Mouse (Mus musculus): ENCODE results near the gene Ngdn. TPM values are rescaled to one million over a fixed set of nuclear protein-coding genes. Genes with fewer than 3 reads are reported as not detected.
A peak's percentile ranks its signal among the peaks of the same experiment; 100 is the strongest.

Ngdn gene
- polyA plus RNA-seq, 1 experiment = 49.9 TPM

DNA sequence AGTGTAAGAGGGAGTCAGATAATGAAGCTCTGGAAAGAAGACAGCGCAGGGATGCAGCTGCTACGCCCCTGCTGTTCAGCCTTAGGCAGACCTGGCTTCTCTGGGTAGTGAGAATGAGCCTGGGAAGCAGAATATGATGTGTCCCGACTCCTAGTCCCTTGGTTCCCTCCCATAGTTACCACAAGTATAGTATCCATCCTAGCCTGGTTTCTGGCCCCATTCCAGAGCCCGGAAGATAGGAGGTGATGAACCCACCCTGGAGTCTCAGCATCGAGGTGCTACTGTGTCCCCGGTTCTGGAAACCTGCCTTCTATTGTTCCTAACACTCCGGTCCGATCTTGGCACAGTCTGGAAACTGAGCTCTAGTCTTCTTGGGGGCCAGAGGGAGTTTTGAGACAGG is 6.8 kb upstream of the Ngdn start:
- H3K4me3 ChIP-seq (replicated peaks; ENCODE audit: control insufficient read depth, low read depth, low read length) = no peak overlapping the region
- no peak overlapping the region for H3K27ac ChIP-seq (ENCODE audit: control insufficient read depth, insufficient read depth, low read depth, low read length, poor library complexity)
- TF ChIP-seq CTCF (IDR thresholded peaks at IDR 0.05; ENCODE audit: control insufficient read depth, insufficient read depth, low read length) = no peak
- TF ChIP-seq POLR2A (IDR thresholded peaks at IDR 0.05; ENCODE audit: borderline replicate concordance, control insufficient read depth, low read depth, low read length) = no peak
- WGBS = 76% methylated on average over 8 of the region's 8 CpGs
- H3K4me1 ChIP-seq (ENCODE audit: control insufficient read depth, insufficient read depth, low read length) = no peaks in the 10 kb centered on the region; the same call in 1 of the 2 replicates

DNA sequence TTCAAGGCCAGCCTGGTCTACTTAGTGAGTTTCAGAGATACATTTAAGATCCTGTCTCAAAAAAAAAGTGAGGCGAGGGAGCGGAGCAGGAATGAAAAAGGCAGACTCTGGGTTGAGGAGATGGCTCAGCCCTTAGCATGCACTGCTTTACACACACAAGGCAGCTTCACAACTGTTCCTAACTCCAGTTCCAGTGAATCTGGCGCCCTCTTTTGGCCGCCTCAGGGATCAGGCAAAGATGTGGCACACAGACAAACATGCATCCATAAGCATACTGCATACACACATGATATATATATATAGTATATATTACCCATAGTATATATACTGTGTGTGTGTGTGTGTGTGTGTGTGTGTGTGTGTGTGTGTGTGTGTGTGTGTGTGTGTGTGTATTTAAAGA is 4.1 kb upstream of the Ngdn start:
- no peak overlapping the region for H3K27ac ChIP-seq (ENCODE audit: control insufficient read depth, insufficient read depth, low read depth, low read length, poor library complexity)
- TF ChIP-seq CTCF (IDR thresholded peaks at IDR 0.05; ENCODE audit: control insufficient read depth, insufficient read depth, low read length) (peak; percentile 23; the same call in 1 of the 2 replicates), POLR2A (IDR thresholded peaks at IDR 0.05; ENCODE audit: borderline replicate concordance, control insufficient read depth, low read depth, low read length) (no peak)
- H3K4me1 ChIP-seq (ENCODE audit: control insufficient read depth, insufficient read depth, low read length) = no peaks in the 10 kb centered on the region; the same call in none of the 2 replicates
- WGBS = 73% methylated on average over 4 of the region's 4 CpGs
- no peak overlapping the region for H3K4me3 ChIP-seq (replicated peaks; ENCODE audit: control insufficient read depth, low read depth, low read length)

DNA sequence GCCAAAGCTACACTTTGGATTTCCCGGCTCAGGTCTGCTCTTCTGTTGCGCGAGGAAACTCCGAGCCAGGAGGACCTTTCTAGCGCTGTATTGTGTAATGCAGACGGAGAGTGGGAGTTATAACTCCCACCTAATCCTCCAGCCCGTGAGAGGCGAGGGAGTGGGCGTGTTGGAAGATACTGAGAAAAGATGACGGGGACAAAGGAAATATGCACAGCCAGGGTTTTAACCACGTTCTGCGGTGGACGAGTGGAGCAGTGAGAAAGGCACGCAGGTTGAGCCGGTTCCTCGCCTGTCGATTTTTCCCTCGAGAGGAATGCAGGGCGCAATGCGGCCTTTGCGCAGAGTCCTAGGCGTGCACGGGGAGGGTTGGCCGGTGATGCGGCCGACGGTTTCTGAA is 663 bp upstream of the Ngdn start:
- no peaks in the 10 kb centered on the region; the same call in none of the 2 replicates for H3K4me1 ChIP-seq (ENCODE audit: control insufficient read depth, insufficient read depth, low read length)
- TF ChIP-seq CTCF (IDR thresholded peaks at IDR 0.05; ENCODE audit: control insufficient read depth, insufficient read depth, low read length) (no peak), POLR2A (IDR thresholded peaks at IDR 0.05; ENCODE audit: borderline replicate concordance, control insufficient read depth, low read depth, low read length) (no peak)
- H3K4me3 ChIP-seq (replicated peaks; ENCODE audit: control insufficient read depth, low read depth, low read length) = peak overlapping the region; percentile 83
- under 1% methylated on average over 27 of the region's 27 CpGs for WGBS
- H3K27ac ChIP-seq (ENCODE audit: control insufficient read depth, insufficient read depth, low read depth, low read length, poor library complexity) = peak overlapping the region; percentile 78

DNA sequence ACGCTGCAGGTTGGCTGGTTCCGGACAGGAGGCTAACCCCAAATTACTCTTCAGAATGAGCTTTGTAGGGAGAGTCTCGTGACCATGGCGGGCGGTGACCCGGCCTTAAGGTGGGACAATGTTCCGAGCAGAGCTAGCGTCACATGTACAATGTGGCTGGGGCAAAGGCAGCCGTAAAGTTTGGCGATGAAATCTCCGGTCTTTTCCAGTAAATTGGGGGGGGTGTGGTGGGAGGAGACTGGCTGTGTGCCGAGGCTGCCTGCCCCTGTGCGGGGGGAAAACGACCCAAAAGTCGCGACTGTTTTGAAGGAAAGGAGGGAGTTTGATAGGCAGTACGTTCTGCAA is 485 bp downstream of the Ngdn start:
- TF ChIP-seq CTCF (IDR thresholded peaks at IDR 0.05; ENCODE audit: control insufficient read depth, insufficient read depth, low read length) = no peak
- no peak for TF ChIP-seq POLR2A (IDR thresholded peaks at IDR 0.05; ENCODE audit: borderline replicate concordance, control insufficient read depth, low read depth, low read length)

DNA sequence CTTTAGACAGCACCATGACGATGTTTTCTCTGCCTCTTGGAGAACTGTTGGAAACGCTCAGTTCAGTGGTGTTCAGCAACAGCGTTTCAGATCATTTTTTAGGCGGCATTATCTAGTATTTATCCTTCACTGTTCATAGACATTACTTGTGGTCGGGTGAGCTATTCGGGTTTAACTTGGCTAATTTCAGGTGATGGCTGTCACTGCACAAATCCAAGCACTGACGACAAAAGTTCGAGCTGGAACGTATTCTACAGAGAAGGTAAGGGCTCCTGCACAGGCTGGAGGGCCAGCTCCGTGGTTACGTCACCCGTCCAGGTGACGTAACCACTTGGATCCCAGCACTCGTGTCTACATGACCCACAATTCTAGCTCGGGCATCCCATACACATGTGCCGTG is 1.6 kb downstream of the Ngdn start:
- TF ChIP-seq CTCF (IDR thresholded peaks at IDR 0.05; ENCODE audit: control insufficient read depth, insufficient read depth, low read length) (no peak), POLR2A (IDR thresholded peaks at IDR 0.05; ENCODE audit: borderline replicate concordance, control insufficient read depth, low read depth, low read length) (no peak)
- H3K27ac ChIP-seq (ENCODE audit: control insufficient read depth, insufficient read depth, low read depth, low read length, poor library complexity) = no peak overlapping the region
- 74% methylated on average over 16 of the region's 16 CpGs for WGBS
- no peaks in the 10 kb centered on the region; the same call in none of the 2 replicates for H3K4me1 ChIP-seq (ENCODE audit: control insufficient read depth, insufficient read depth, low read length)
- no peak overlapping the region for H3K4me3 ChIP-seq (replicated peaks; ENCODE audit: control insufficient read depth, low read depth, low read length)

More for the DNA sequence above, 485 bp downstream of the Ngdn start:
- peak overlapping the region; percentile 51 for H3K27ac ChIP-seq (ENCODE audit: control insufficient read depth, insufficient read depth, low read depth, low read length, poor library complexity)
- H3K4me3 ChIP-seq (replicated peaks; ENCODE audit: control insufficient read depth, low read depth, low read length) = peak overlapping the region; percentile 96
- no peaks in the 10 kb centered on the region; the same call in none of the 2 replicates for H3K4me1 ChIP-seq (ENCODE audit: control insufficient read depth, insufficient read depth, low read length)
- WGBS = under 1% methylated on average over 17 of the region's 17 CpGs

DNA sequence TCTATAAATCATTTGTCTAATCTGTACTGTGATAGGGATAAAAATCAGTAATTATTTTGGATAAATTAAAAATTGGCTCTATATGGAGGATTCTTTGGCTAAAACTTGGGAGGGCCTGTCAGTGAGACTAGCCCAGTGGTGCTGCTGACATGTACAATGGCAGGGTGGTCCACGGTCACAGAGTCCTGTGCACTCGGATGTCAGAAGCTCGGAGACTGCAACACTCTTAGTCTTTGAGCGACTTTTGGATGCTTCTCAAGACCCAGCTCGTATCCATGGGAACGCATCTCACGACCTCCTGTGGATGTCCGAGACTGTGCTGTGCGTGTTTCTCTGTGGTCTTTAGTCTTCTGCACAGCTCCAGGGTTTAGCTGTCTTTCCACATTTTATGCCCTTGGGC is 5.1 kb downstream of the Ngdn start:
- Histone ChIP-seq H3K4me1 (ENCODE audit: control insufficient read depth, insufficient read depth, low read length) (no peaks in the 10 kb centered on the region), H3K27ac (ENCODE audit: control insufficient read depth, insufficient read depth, low read depth, low read length, poor library complexity) (no peak overlapping the region), H3K4me3 (replicated peaks; ENCODE audit: control insufficient read depth, low read depth, low read length) (no peak overlapping the region)
- no peak for TF ChIP-seq CTCF (IDR thresholded peaks at IDR 0.05; ENCODE audit: control insufficient read depth, insufficient read depth, low read length)
- TF ChIP-seq POLR2A (IDR thresholded peaks at IDR 0.05; ENCODE audit: borderline replicate concordance, control insufficient read depth, low read depth, low read length) = no peak
- 92% methylated on average over 9 of the region's 9 CpGs for WGBS

DNA sequence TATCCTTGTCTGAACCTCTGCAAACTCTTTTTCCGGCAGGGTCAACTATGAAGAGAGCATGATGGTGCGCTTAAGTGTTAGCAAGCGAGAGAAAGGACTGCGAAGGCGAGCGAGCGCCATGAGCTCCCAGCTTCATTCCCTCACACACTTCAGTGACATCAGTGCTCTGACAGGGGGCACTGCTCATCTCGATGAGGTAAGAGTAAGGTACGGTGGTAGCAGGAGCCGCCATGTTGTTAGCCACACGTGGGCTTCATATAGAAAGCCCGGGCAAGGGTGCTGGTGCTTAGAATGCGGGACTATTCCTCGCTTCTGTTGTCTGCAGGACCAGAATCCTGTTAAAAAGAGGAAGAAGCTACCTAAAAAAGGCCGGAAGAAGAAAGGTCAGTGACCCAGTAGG is 7.8 kb downstream of the Ngdn start:
- TF ChIP-seq POLR2A (IDR thresholded peaks at IDR 0.05; ENCODE audit: borderline replicate concordance, control insufficient read depth, low read depth, low read length) = no peak
- TF ChIP-seq CTCF (IDR thresholded peaks at IDR 0.05; ENCODE audit: control insufficient read depth, insufficient read depth, low read length) = no peak
- no peak overlapping the region for H3K4me3 ChIP-seq (replicated peaks; ENCODE audit: control insufficient read depth, low read depth, low read length)
- no peaks in the 10 kb centered on the region for H3K4me1 ChIP-seq (ENCODE audit: control insufficient read depth, insufficient read depth, low read length)
- 89% methylated on average over 15 of the region's 15 CpGs for WGBS
- H3K27ac ChIP-seq (ENCODE audit: control insufficient read depth, insufficient read depth, low read depth, low read length, poor library complexity) = no peak overlapping the region

DNA sequence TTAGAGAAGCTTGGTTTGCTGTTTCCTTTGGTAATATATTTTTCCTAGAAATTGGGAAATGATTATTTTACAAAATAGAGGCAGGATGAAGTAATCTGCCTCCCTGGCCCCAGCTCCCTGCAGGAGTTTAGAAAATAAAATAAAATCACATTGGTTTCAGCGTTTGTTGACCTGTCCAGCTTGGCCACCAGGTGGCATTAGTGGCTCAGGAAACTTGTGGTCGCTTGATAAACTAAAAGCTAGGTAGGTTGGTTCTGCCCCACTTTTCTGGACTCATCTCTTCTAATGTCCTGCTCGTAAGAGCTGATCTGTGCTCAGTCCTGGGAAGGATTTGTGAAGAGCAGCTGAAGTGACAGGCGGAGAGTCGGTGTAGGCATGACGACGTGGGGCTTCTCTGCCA is 9.0 kb downstream of the Ngdn start:
- 62% methylated on average over 7 of the region's 7 CpGs for WGBS
- no peak overlapping the region for H3K27ac ChIP-seq (ENCODE audit: control insufficient read depth, insufficient read depth, low read depth, low read length, poor library complexity)
- H3K4me1 ChIP-seq (ENCODE audit: control insufficient read depth, insufficient read depth, low read length) = no peaks in the 10 kb centered on the region
- no peak overlapping the region for H3K4me3 ChIP-seq (replicated peaks; ENCODE audit: control insufficient read depth, low read depth, low read length)
- TF ChIP-seq POLR2A (IDR thresholded peaks at IDR 0.05; ENCODE audit: borderline replicate concordance, control insufficient read depth, low read depth, low read length) (no peak), CTCF (IDR thresholded peaks at IDR 0.05; ENCODE audit: control insufficient read depth, insufficient read depth, low read length) (peak; percentile 39)

DNA sequence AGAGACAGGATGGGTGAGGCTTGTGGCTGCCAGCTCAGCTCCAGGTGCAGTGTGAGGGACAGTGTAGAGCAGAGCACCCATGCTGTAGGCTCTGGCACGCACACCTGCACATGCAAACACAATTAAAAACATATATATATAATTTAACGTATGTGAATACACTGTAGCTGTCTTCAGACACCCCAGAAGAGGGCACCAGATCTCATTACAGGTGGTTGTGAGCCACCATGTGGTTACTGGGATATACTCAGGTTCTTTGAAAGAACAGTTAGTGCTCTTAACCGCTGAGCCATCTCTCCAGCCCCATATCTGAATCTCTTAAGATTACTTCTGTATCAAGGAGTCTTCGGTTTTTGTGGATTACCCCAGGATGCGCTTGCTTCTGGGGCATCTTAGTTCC is 10.3 kb downstream of the Ngdn start:
- TF ChIP-seq POLR2A (IDR thresholded peaks at IDR 0.05; ENCODE audit: borderline replicate concordance, control insufficient read depth, low read depth, low read length) = no peak
- no peak for TF ChIP-seq CTCF (IDR thresholded peaks at IDR 0.05; ENCODE audit: control insufficient read depth, insufficient read depth, low read length)

More for the DNA sequence above, 10.3 kb downstream of the Ngdn start:
- H3K27ac ChIP-seq (ENCODE audit: control insufficient read depth, insufficient read depth, low read depth, low read length, poor library complexity) = no peak overlapping the region
- H3K4me1 ChIP-seq (ENCODE audit: control insufficient read depth, insufficient read depth, low read length) = no peaks in the 10 kb centered on the region
- H3K4me3 ChIP-seq (replicated peaks; ENCODE audit: control insufficient read depth, low read depth, low read length) = no peak overlapping the region
- WGBS = 87% methylated on average over 5 of the region's 5 CpGs

Data from bone marrow, adult 2 months (tissue).